Mouse (Mus musculus) E14TG2a.4 (cell line): ENCODE results near the gene Hdac1.

Experiments used
- H3K27me3 ChIP-seq: 2 replicates; pipeline ENCODE4 v1.6.1; 2014; ENCODE audit warnings: low read length, control low read depth; ENCODE audit not compliant: insufficient read depth
- H3K36me3 ChIP-seq: 2 replicates; pipeline ENCODE4 v1.6.1; 2014; ENCODE audit warnings: low read length, control low read depth; ENCODE audit not compliant: insufficient read depth
- H3K4me1 ChIP-seq: replicated peaks from 2 replicates; pipeline ENCODE4 v1.6.1; 2014; ENCODE audit warnings: low read depth, low read length, control low read depth
- H3K4me3 ChIP-seq: replicated peaks from 2 replicates; pipeline ENCODE4 v1.5.1; 2014; ENCODE audit warnings: mild to moderate bottlenecking, low read length
- H3K9me3 ChIP-seq: 2 replicates; pipeline ENCODE4 v1.6.1; 2014; ENCODE audit warnings: low read length, control low read depth
- CTCF ChIP-seq: conservative IDR thresholded peaks from 2 replicates; pipeline ENCODE4 v1.5.1; 2014; ENCODE audit warnings: low read length
- NANOG ChIP-seq: IDR thresholded peaks from 2 replicates; pipeline ENCODE4 v1.6.1; 2014; ENCODE audit warnings: borderline replicate concordance, low read length, mixed read lengths
- POU5F1 ChIP-seq: IDR thresholded peaks from 2 replicates; pipeline ENCODE4 v1.6.1; 2014; ENCODE audit warnings: low read length, borderline replicate concordance

Gene Hdac1

GRCm38 (mm10) chr4:129500017-129500416, 42.5 kb downstream of the Hdac1 start:
- Histone ChIP-seq H3K4me3 (peak overlapping the region; percentile 81), H3K4me1 (peaks cover 83% of the 10 kb centered on the region), H3K9me3 (no peaks in the 10 kb centered on the region), H3K36me3 (no peaks in the 10 kb centered on the region), H3K27me3 (no peaks in the 10 kb centered on the region)
- TF ChIP-seq CTCF (no peak), POU5F1 (no peak), NANOG (no peak)

- Histone ChIP-seq H3K27me3 (no peaks in the 10 kb centered on the region), H3K9me3 (no peaks in the 10 kb centered on the region), H3K4me1 (peaks cover 83% of the 10 kb centered on the region), H3K4me3 (peak overlapping the region; percentile 81), H3K36me3 (no peaks in the 10 kb centered on the region)
- TF ChIP-seq CTCF = no peak
- TF ChIP-seq POU5F1 = no peak
- TF ChIP-seq NANOG = no peak
These were observed 43.6 kb downstream of the Hdac1 start for GRCm38 (mm10) chr4:129498941-129499340.

- Histone ChIP-seq H3K4me1 (peaks cover 66% of the 10 kb centered on the region), H3K4me3 (no peak overlapping the region), H3K27me3 (peaks cover 11% of the 10 kb centered on the region), H3K36me3 (no peaks in the 10 kb centered on the region), H3K9me3 (no peaks in the 10 kb centered on the region)
- TF ChIP-seq NANOG = no peak
- no peak for TF ChIP-seq CTCF
- TF ChIP-seq POU5F1 = no peak
These were observed 45.9 kb downstream of the Hdac1 start for GRCm38 (mm10) chr4:129496631-129497030.

GRCm38 (mm10) chr4:129495672-129496562, 46.6 kb downstream of the Hdac1 start:
- H3K9me3 ChIP-seq = no peaks in the 10 kb centered on the region
- TF ChIP-seq POU5F1 (no peak), CTCF (peak; percentile 30)
- no peaks in the 10 kb centered on the region for H3K36me3 ChIP-seq
- no peak overlapping the region for H3K4me3 ChIP-seq
- peaks cover 18% of the 10 kb centered on the region for H3K27me3 ChIP-seq
- H3K4me1 ChIP-seq = peaks cover 68% of the 10 kb centered on the region

- Histone ChIP-seq H3K4me3 (no peak overlapping the region), H3K36me3 (peaks cover 1% of the 10 kb centered on the region), H3K4me1 (peaks cover 74% of the 10 kb centered on the region), H3K9me3 (no peaks in the 10 kb centered on the region), H3K27me3 (peaks cover 29% of the 10 kb centered on the region)
- no peak for TF ChIP-seq NANOG
- no peak for TF ChIP-seq POU5F1
- no peak for TF ChIP-seq CTCF
These were observed 47.8 kb downstream of the Hdac1 start for GRCm38 (mm10) chr4:129494681-129495080.

GRCm38 (mm10) chr4:129490972-129491880, 51.3 kb downstream of the Hdac1 start, which contains the start of the genes Tssk3 and Fam229a:
TSS of gene Tssk3 (minus strand) at chr4:129491022.
TSS of gene Fam229a (plus strand) at chr4:129491190.
- TF ChIP-seq NANOG = no peak
- TF ChIP-seq CTCF = no peak
- no peak for TF ChIP-seq POU5F1
- Histone ChIP-seq H3K27me3 (peaks cover 31% of the 10 kb centered on the region), H3K4me1 (peaks cover 71% of the 10 kb centered on the region), H3K9me3 (no peaks in the 10 kb centered on the region), H3K36me3 (peaks cover 34% of the 10 kb centered on the region), H3K4me3 (peak within 1 kb of the TSS; percentile 77)

- Histone ChIP-seq H3K4me3 (no peak overlapping the region), H3K27me3 (no peaks in the 10 kb centered on the region), H3K4me1 (peaks cover 30% of the 10 kb centered on the region), H3K36me3 (peaks cover 99% of the 10 kb centered on the region), H3K9me3 (no peaks in the 10 kb centered on the region)
- TF ChIP-seq POU5F1 (no peak), NANOG (no peak), CTCF (no peak)
These were observed 61.4 kb downstream of the Hdac1 start for GRCm38 (mm10) chr4:129481090-129481489.

GRCm38 (mm10) chr4:129479863-129480262, 62.6 kb downstream of the Hdac1 start:
- Histone ChIP-seq H3K4me1 (peaks cover 35% of the 10 kb centered on the region), H3K9me3 (no peaks in the 10 kb centered on the region), H3K27me3 (no peaks in the 10 kb centered on the region), H3K4me3 (no peak overlapping the region), H3K36me3 (peaks cover 97% of the 10 kb centered on the region)
- no peak for TF ChIP-seq CTCF
- no peak for TF ChIP-seq NANOG
- no peak for TF ChIP-seq POU5F1
